Mouse (Mus musculus): ENCODE data around the gene Col24a1.

Col24a1 gene

DNA sequence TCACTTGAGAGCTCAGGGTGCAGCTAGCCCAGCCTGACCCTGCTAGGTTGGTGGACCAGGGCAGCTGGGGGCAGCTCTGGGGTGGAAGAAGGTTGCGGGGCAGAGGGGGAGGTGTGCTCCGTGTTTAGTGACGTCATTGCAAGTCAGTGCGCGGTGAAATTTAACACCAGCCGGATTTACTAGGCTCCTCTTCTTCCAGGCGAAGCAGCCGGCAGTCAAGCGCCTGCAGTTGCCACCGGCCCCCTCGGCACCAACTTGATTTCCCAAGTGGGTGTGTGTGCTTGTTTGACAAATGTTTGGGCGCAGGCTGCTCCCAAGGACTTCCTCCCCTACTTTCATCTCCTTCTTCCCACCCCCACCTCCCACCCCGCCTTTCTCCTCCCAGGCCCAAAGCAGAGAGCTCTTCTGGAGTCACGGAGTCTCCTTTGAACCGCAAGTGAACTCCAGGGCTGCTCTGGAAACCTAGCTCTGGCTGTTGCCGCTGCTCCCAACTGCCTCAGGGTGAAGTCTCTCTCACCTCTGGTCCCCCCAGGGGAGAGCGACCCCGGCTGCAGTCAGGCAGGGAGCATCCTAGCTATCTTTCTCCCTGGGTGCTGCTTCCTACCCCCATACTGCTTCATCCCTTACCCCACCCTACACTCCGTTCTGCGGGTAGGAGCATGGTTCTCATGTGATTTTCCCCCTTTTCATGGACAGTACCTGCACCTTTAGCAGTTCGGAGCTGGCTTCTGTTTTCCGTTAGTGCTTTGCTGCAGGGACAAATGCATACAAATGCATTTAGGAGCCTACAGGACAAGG, at the start of gene Col24a1:
TSS of gene Col24a1 (plus strand) at position 136 of the 798 bp plus-strand sequence.
- DNase-seq (ENCODE audit: low read depth, low spot score), result peak; percentile 13

GRCm38 (mm10) chr3:145248040-145248439, 44.2 kb upstream of the Col24a1 start:
- no peak for DNase-seq (ENCODE audit: low read depth, low spot score)

GRCm38 (mm10) chr3:145253066-145253465, 39.2 kb upstream of the Col24a1 start:
- DNase-seq (ENCODE audit: low read depth, low spot score), result no peak

GRCm38 (mm10) chr3:145254764-145255396, 37.4 kb upstream of the Col24a1 start:
- DNase-seq (ENCODE audit: low read depth, low spot score), result peak; percentile 52

GRCm38 (mm10) chr3:145256647-145257046, 35.6 kb upstream of the Col24a1 start:
- DNase-seq (ENCODE audit: low read depth, low spot score), result no peak

DNA sequence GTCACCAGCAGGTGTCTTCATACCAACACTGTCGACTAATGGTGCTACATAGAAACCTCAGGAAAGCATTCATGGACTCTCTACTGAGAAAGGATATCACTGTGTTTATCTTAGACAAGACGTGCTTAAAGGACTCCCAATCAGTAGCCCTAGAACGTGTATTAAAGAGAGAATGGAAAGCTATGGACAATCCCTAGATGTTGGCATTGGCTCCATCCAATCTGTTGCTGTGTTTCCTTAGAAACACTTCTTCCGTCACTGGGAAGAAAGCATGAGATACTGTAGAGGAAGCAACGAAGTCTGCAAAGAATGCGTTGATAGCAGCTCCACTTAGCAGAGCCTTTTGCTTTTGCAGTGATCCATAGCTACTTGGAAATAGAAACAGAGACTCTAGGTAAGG, 32.6 kb upstream of the Col24a1 start:
- no peak for DNase-seq (ENCODE audit: low read depth, low spot score)

GRCm38 (mm10) chr3:145263131-145263530, 29.1 kb upstream of the Col24a1 start:
- DNase-seq (ENCODE audit: low read depth, low spot score), result no peak

DNA sequence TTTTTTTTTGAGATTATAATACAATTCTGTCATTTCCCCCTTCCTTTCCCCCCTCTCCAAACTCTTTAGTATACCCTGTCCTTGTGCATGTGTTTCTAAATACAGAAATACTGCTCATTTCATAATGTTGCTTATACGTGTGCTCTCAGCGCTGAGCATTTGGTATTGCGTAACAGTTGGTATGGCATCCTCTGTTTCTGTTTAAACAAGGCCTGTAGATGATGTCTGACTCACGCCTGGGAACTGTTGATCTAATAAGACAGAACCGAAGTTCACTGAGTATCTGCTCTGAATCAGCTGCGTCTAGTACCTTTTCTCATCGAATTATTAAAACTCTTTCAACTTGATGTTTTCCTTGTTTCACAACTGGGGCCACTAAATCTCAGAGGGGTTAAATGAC, 24.2 kb upstream of the Col24a1 start:
- peak; percentile 17 for DNase-seq (ENCODE audit: low read depth, low spot score)

- no peak for DNase-seq (ENCODE audit: low read depth, low spot score)
Observed at GRCm38 (mm10) chr3:145274191-145274590, 18.1 kb upstream of the Col24a1 start.

DNA sequence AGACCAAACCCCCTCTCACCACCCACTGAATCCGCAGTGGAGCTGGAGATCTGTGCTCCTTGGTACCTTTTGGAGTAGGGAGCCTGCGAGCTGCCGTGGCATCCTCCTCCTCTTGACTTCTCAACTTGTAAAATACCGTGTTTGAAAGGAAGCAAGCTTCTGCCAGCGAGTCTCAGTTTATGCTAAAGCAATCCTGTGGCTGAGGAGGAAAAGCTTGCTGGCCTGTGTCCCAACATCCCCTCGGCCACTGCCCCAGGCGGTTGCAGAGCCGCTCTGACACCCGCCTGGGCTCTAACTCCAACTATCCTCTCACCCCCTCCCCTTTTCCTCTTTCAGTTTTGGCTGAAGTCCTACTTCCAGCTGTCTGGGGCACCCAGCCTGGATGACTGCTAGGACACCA, 935 bp downstream of the Col24a1 start:
- no peak for DNase-seq (ENCODE audit: low read depth, low spot score)

GRCm38 (mm10) chr3:145293623-145294307, 1.5 kb downstream of the Col24a1 start:
- DNase-seq (ENCODE audit: low read depth, low spot score), result no peak

- DNase-seq (ENCODE audit: low read depth, low spot score), result no peak
Observed at GRCm38 (mm10) chr3:145299980-145300591, 7.8 kb downstream of the Col24a1 start.

GRCm38 (mm10) chr3:145305311-145305710, 13.0 kb downstream of the Col24a1 start:
- no peak for DNase-seq (ENCODE audit: low read depth, low spot score)

GRCm38 (mm10) chr3:145307209-145307608, 14.9 kb downstream of the Col24a1 start:
- DNase-seq (ENCODE audit: low read depth, low spot score), result peak; percentile 15

GRCm38 (mm10) chr3:145320587-145321274, 28.5 kb downstream of the Col24a1 start:
- DNase-seq (ENCODE audit: low read depth, low spot score), result no peak

DNA sequence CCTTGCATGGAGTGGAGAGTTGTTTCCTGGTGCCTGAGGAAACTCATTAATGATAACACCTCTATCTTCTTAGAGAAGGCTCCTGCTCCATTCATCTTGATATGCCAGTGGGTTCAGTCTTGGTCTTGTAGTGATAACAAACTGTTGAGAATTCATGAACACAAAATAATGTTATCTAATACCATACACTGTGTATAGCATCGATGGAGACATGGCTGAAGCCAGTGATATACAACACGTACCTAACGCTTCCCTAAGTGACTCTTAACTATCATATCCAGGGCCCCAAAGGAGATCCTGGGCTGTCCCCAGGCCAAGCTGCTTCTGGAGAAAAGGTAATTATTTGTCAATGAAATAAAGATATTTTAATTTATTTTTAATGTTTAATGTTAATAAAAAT, 33.1 kb downstream of the Col24a1 start:
- no peak for DNase-seq (ENCODE audit: low read depth, low spot score)

DNA sequence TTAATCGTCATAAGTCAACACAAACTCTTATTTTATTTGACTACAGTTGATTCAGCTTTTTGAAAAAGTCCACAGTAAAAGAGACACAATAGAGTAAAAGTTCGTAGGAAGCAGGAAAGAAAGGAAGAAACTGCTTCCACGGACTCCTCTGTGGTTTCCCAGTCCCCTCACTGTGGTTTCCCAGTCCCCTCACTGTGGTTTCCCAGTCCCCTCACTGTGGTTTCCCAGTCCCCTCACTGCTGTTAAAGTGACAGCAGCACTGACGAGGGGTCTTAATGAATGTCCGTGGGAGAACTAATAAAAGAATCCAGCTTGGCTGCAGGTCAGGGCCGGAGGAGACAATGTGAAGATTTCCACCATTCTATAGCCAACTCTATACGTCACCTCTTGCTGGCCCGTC, 39.4 kb downstream of the Col24a1 start:
- no peak for DNase-seq (ENCODE audit: low read depth, low spot score)

- DNase-seq (ENCODE audit: low read depth, low spot score), result no peak
Observed at GRCm38 (mm10) chr3:145334046-145334445, 41.8 kb downstream of the Col24a1 start.

DNA sequence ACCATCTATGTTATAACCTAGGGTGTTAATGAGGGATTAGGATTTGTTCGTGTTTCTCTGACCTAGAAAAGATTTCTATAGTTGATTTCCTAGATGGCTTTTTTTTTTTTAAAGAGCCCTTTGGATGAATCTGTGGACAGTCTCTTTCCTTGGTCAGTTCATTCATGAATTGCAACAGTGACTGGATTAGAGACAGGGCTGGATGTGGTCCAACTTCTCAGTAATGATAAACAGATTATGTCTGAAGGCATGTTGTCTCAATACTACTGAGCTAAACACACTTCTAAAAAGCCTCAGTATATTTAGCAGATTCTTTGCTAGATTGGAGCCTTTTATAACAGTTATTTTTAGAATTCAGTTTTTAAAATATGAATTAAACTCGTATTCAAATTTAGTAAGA, 44.9 kb downstream of the Col24a1 start:
- DNase-seq (ENCODE audit: low read depth, low spot score), result no peak

DNA sequence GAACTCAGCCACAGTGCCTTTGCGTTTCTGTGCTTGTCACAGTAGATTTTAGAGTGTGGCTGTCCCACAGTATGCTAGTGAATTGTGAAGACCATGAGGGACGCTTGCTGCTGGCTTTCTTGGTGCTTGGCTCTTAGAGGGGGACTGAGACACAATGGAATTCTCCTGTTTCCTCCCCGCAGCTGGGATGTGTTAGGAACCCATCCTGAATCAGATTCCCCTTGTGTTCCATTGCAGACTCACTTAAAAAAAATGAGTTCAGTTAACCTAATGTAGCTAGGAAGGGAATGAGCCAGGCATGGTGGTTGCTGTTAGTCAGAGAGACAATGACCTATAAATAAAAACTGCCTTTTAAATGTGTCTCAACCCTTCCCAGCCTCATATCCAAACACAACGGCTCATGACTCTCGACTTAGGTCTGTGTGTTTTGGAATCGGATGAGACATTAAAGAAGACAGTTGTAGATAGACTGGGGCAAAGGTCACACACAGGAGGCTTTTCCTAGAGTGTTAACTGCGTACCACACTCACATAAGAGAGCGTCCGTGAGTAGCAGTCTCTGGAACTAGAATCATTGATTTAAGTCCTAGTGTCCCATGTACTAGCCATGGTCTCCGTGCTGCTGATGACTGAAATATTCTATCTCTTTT, 47.7 kb downstream of the Col24a1 start:
- DNase-seq (ENCODE audit: low read depth, low spot score), result no peak

DNA sequence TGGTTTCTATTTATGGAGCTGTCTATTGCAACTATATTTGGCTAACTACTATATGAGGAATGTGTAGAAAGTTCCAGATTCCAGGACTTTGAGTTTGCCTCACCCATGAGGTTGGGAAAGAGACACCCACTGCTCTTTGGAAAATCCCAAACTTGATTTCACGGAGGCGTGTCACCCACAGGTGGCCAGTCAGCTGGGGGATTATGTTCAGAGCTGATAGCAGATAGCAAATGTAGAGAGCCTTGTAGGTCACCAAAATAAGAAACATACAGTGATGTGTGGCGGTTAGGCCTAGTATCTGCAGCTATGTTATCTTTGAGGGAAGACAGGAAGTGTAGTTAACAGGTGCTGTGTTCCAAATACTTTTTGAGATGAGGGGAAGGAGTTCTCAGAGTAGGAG, 56.4 kb downstream of the Col24a1 start:
- no peak for DNase-seq (ENCODE audit: low read depth, low spot score)
